Mouse (Mus musculus): ENCODE results near the gene Gm10073.
"Not testable (repeated sequence)": the region's sequence is repeated elsewhere in the genome, so short reads cannot be mapped to it uniquely, and the experiment has no call there.

Gm10073 gene

DNA sequence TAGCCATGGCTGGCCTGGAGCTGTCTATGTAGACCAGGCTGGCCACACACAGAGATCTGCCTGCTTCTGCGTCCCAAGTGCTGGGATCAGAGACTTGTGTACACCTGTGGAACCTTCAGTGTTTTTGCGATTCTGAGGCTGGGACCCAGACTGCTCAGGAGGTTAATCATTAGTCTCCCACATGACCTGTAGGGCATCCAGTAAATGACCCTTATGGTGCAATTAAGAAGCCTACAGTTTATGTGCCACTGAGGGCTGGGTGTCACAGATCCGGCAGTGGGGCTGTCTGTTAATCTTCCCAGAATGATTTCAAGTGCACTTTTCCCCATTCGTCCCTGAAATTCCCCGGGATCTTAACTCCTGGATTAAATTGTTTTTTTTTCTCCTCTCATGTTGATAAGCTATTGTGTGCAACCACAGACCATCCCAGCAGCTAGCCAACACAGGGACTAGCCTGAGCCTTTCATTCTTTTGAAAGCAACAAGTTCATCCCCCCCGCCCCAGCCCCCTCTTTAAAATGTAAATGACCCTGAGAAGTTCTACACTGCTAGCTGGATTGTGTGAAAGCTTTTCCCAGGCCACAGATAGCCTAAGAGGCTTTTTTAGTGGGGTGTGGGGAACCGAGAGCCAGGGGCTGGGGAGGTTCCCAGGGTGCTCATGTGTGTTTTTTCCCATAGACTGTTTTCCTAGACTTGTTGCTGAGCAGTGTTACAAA lies 26.2 kb upstream of the Gm10073 start:
- DNase-seq (ENCODE audit: extremely low spot score, low read depth, low spot score) = no peak

DNA sequence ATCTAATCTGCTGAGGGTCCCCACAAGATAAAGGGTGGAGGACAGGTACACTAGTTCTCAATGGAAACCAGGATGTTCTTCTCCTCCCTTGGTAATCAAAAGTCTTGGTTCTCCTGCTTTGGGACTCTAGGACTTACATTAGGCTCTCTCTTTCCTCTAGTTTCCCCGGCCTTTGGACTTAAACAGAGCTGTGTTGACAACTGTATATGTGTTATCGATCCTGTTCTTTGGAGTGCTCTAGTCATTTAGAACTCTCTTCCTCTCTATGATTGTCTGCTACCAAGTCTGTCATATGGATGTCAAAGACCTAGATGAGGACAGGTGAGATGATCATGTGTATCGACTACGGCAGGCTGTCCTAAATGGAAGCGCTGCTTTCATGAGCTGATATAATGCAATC lies 23.8 kb upstream of the Gm10073 start:
- DNase-seq (ENCODE audit: extremely low spot score, low read depth, low spot score) = no peak

DNA sequence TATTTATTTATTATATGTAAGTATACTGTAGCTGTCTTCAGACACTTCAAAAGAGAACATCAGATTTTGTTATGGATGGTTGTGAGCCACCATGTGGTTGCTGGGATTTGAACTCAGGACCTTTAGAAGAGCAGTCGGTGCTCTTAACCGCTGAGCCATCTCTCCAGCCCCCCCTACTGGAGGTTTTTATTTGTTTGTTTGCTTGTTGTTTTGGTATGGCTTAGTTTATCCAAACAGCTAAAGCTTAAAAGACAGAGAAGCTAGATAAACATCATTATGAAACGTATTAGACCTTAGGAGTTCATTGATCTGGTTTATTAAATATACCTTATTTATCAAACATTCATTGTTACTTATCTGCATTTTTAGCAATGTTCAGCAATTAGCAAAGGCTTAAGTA lies 22.4 kb upstream of the Gm10073 start:
- not testable (repeated sequence) for DNase-seq (ENCODE audit: extremely low spot score, low read depth, low spot score)

DNA sequence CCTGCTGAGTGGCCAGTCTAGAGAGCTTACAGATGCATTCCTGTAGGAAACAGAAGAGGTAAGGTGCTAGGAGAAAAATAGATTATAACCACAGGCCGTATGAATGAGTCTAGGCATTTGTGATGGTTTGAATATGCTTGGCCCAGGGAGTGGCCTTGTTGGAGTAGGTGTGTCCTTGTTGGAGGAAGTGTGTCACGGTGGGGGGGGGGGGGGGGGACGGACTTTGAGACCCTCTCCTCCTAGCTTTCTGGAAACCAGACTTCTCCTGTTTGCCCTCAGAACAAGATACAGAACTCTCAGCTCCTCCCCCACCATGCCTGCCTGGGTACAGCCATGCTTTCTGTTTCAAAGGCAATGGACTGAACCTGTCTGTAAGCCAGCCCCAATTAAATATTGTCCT lies 19.2 kb upstream of the Gm10073 start:
- DNase-seq (ENCODE audit: extremely low spot score, low read depth, low spot score) = no peak

DNA sequence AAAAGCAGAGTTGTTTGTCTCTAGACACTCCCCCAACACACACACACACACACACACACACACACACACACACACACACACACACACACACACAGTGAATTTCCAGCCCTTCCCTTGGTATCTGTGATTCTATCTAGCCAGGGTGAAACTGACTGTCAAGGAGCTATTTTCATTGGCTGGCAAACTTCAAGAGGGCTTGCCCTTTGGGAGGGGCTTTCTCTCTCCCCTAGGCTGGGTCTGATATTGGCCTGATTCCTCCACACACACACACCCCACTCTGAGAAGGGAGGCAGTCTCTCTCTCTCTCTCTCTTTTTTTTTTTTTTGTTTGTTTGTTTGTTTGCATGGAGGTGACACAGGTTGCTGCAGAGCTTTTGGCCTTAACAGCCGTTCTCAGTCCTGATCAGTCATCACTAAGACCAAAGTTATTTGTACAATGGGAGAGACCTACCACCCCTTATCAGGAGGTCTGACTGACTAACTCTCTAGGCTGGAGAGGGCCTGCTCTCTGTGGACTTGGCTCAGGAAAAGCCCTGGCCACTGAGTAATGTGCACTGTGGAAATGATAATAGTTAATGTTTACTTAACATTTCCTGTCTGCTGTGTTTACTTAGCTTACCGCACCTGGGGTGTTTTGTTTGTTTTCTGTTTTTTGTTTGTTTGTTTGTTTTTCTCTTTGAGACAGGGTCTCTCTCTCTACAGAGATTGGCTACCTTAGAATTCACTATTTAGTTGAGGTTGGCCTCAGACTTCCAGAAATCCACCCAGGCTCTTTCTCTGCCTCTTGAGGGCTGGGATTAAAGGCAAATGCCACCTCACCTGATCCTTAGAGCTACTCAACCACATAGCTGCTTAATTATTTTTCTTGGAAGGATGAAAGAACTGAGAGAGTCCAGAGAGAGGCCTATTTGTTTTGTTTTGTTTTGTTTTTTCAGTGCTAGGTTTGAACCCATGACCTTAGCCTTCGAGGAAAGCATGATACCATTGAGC lies 15.5 kb upstream of the Gm10073 start:
- no peak for DNase-seq (ENCODE audit: extremely low spot score, low read depth, low spot score)

DNA sequence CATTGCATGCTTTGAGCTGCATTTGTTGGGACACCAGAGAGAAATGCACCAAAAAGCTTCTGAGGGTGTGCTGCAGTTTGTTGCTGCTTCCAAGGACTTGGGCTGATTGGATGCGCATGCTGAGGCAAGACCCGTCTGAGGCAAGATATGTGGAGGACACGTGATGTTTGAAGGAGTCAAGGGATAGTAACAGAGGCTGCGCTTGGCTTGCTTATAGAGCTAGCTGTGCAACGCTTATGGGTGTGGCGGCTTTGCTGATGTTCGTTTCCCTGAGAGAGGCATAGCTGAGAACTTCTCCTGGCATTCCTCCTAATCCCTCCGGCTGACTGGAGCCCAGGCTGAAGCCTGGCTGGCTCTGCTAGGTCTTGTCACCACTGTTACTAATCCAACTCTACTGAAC lies 13.6 kb upstream of the Gm10073 start:
- DNase-seq (ENCODE audit: extremely low spot score, low read depth, low spot score) = no peak

DNA sequence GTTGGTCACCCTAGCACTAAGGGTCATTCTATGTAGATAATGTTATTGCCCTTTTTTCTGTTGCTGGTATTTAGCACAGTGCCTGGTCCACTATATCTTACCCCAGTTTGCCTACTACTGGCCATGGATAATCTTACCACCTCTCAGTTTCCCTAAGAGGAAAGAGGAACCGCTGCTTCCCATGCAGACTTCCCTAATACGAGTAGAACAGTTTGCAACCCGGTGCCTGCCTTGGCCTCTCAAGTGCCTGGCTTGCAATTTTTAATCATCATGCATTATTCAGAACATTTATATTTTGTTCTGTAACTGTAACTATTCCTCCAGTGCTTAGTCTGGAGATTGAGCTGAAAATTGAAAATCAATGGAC lies 12.4 kb upstream of the Gm10073 start:
- no peak for DNase-seq (ENCODE audit: extremely low spot score, low read depth, low spot score)

DNA sequence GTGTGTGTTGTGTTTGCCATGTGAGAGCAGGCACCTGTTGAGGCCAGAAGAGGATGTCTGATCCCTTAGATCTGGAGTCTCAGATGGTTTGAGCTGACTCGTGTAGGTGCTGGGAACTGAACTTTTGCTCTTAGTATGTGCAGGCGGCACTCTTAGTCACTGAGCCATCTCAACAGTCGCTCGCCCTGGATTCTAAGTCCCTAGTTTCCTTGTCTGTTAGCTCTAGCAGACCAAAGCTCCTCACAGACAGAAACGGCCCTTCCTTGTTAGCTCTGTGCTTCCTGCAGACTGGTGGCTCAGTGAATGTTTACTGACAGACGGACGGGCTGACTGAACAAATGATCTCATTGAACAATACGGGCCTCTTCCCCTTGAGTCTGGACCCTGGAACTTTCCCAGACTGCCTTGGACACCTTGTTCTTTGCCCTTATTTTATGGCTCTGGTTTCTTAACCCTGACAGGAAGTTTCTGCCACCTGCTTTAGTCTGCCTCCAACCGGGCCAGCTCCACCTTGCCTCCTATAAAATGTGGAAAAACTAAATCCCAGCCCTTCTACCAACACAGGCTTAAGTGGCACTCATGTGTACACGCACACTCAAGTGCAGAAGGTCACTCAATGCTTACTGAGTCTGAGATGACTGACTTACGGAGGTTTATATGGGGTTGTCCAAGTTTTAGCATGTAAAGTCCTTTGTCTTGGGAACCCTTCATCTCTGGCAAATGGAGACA lies 11.8 kb upstream of the Gm10073 start:
- DNase-seq (ENCODE audit: extremely low spot score, low read depth, low spot score) = no peak

DNA sequence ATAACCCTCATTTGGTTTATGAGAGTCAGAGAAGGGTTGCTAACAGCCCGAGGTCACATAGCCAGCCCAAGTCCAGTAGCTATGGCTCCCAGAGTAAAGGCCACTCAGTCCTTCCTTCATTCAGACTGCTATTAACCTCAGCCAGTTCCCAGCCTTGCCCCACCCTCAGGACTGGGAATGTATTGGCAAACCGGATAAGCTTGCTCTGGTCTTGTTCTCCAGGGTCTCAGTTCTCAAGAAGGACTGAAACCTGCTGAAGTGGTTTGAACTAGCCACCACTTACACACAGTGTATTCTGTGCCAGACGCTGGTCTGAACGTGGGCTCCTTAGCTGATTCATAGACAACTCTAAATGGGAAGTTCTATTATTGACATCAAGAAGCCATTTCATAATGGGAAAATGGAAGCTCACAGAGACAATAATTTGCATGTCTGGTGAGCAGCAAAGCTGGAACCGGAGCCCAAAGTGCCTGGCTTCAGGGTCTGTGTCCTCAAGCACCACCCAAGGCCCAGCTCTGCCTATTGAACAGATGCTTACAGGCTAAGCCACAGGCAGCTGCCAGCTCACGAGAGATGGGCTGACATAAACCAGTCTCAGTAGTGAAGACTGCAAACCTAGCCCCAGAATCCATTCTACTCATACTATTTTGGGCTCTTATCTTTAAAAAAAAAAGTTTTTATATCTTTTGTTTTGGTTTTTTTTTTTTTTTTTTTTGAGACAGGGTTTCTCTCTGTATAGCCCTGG lies 8.3 kb upstream of the Gm10073 start:
- DNase-seq (ENCODE audit: extremely low spot score, low read depth, low spot score) = no peak

DNA sequence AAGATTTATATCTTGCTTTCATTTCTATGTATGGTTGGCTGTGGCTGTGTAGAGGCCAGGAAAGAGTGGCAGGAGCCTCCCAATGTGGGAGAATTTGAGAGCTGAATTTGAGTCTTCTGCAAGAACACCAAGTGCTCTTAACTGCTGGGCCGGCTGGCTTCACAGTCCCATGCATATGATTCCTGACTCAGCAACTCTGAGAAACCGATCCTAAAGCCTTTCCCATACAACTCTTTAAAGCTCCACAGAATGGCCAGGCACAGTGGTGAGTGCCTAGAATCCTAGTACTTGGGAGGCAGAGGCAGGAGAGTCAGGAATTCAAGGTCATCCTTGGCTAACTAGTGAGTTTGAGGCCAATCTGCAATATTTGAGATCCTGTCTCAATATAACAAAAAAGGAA lies 6.2 kb upstream of the Gm10073 start:
- DNase-seq (ENCODE audit: extremely low spot score, low read depth, low spot score) = no peak

DNA sequence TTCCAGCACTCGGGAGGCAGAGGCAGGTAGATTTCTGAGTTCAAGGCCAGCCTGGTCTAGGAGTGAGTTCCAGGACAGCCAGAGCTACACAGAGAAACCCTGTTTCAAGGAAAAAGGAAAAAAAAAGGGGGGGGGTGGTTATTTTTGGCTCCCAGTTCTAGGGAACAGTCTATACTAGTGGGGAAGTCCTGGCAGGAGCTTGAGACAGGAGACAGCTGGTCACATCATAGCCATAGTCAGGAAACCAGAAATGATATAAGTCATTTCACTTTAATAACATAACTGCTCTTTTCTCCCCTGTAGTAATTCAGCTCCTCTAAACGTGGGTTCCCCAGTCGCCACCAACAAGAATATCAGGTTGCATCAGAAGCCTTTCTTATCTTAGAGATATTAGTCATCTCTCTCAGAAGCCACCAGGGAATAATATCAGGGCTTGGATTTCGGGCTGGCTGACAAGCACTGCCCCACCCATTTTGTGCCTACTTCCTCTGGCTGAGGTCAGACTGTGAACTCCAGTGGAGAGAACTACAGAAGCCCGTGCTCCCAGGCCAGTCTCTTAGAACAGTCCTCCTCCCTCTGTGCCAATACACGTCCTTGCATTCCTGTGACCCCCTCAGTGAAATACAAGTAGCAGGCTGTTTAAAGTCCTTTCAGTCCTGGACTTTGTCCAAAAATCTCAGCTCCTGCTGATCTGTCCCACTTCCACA lies 3.7 kb upstream of the Gm10073 start:
- DNase-seq (ENCODE audit: extremely low spot score, low read depth, low spot score) = no peak

DNA sequence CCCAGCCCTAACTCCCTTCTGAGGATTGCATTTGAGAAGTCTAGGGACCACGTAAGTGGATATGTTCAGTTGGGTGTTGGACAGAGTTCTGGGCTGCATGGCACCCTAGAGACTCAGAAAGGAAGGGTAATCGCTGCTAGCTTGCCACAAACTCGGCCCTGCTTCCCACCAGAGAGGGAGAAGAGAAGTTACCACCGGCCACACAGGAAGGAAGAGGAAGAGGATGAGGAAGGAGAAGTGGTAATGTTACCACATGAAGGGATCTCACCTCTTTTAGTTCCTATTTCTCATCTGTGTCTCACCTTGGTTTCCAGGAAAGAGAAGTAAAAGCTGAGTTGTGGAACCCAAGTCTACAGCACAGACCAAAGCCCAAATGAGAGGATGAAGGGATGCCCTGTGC lies 1.0 kb upstream of the Gm10073 start:
- DNase-seq (ENCODE audit: extremely low spot score, low read depth, low spot score) = no peak

DNA sequence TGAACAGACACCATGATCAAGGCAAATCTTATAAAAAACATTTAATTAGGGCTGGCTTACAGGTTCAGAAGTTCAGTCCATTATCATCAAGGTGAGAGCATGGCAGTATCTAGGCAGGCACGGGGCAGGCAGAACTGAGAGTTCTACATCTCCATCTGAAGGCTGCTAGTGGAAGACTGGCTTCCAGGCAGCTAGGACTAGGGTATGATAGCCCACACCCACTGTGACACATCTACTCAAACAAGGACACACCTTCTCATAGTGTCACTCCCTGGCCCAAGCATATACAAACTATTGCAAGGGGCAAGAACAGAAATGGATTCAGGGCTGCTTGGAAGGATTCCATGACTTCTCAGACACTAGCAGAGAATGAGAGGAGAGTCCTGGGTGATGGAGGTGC lies 1.1 kb downstream of the Gm10073 start:
- DNase-seq (ENCODE audit: extremely low spot score, low read depth, low spot score) = not testable (repeated sequence)

DNA sequence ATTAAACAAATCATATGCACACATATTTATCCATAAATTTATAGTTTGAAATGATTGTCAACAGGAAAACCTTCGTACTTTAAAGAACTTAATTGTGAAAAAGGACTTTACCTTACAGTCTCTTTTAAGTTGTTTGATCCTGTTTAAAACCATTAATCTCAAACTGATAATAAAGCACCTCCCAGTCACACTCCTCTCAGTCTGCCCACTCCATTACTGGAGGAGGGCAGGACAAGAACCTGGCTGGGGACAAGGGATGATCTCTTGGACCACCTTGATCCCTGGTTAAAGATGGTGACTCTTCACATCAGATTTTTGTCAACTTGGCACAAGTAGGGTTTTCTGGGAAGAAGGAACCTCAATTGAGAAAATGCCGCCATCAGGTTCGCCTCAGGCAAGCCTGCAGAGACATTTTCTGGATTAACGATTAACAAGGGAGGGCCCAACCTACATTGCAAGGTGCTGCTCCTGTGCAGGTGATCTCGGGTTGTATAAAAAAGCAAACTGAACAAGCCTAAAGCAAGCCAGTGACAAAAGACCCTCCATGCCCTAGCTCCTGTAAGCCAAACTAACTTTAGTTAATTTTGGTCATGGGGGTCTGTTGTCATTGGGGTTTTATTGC lies 1.6 kb downstream of the Gm10073 start:
- no peak for DNase-seq (ENCODE audit: extremely low spot score, low read depth, low spot score)

DNA sequence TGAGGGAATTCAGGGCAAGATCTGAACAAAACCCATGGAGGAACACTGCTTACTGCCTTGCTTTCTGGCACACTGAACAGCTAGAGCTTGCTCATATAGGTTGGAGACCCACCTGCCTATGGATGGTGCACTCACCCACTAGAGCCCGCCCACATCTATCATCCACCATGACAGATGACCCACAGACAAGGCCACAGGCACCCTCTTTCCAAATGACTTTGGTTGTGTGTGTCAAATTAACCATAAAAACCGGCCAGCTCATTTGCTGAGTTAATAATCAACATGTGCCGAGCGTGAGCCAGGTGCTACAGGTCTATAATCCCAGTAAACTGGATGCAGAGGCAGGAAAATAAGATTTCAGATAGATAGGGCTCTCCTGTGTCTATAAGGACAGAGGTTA lies 2.9 kb downstream of the Gm10073 start:
- no peak for DNase-seq (ENCODE audit: extremely low spot score, low read depth, low spot score)

DNA sequence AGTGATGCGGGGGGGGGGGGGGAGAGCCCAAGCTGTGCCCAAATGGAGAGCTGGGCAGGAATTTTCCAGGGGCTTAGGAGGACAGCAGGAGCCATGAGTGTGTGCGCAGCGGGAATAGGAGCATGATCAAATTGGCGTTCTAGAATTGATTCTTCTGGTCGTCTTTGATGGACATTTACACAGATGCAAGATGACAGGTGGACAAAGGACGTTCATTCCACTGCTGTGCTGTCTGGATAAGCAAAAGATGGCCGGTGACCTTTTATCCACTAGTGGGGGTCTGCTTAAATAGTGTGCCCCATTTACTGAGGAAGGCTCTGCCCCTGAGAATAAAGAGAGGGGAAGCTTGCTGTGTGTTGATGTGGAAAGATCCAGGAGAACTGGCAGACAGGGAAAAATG lies 4.3 kb downstream of the Gm10073 start:
- no peak for DNase-seq (ENCODE audit: extremely low spot score, low read depth, low spot score)

DNA sequence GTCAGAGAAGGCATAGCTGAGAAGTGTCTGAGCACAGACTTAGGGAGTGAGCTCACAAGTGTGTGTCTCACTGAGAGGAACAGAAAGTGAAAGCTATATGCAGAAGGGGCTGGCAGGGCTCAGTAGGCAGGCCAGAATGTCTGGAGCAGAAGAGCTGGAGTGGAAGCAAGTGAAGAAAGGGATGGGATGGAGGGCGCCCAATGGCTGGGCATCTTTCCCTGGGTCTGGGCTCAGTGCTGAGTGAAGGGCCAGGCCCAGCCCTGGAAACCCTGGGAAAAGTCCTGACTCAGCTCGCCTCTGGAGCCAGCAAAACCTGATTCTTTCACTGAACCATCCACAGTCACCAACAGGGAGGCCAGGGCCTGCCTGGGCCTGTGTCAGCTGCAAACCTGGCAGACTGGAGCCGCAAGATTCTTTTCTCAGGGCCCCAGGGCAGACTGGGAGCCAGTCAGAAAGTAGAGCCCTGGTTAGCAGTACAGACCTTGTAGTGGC lies 9.5 kb downstream of the Gm10073 start:
- no peak for DNase-seq (ENCODE audit: extremely low spot score, low read depth, low spot score)

DNA sequence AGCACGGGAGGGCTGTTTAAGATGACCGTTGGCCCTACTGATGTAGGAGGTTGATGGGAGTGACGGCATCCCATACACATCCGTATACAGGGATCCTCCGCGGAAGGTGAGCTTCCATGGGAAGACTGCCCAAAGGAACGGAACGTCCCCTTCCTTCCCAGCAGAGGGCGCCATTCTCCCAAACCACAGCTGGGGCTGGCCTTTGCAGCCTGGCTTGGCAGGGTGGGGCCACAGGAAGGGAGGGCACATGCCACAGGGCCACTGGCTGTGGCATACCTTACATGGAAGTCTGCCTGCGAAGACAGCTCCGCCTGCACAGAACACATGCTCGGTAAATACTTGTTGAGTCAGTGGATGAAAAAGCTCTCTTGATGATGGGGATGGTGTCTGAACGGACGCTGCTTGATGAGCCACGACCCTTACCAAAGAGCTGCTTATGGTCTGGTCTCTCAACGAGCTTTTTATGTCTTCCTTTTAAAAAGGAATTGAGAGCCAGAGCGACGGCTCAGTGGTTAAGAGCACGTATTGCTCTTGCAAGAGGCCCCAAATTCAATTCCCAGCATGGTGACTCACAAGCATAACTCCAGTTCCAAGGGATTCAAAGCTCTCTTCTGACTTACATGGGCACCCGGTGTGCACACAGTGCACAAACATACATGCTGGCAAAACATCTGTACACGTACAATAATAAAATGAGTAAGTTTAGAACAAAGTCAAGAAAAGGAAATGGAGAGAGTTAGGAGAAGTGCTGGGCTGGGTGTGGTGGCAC lies 12.0 kb downstream of the Gm10073 start:
- DNase-seq (ENCODE audit: extremely low spot score, low read depth, low spot score) = no peak

DNA sequence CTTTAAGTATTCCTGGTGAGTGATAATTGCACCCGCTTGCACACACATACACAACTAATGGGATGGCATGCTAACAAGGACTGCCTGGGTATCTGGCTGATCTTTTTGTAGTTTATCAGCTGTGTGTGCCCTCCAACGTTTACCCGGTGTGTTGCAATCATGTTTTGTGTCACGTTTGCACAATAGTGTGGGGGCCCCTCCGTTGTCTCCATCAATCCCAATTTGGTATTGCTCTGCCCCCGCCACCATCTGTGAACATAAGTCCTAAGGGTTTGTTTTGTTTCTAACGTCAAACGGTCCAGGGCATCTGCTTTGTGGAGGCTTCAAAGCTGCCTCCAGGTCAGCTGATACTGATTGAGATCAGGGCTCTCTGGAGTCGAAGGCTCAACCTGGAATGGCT lies 13.4 kb downstream of the Gm10073 start:
- no peak for DNase-seq (ENCODE audit: extremely low spot score, low read depth, low spot score)
